Mouse (Mus musculus): ENCODE data around the gene Ifna2.

Gene Ifna2

DNA sequence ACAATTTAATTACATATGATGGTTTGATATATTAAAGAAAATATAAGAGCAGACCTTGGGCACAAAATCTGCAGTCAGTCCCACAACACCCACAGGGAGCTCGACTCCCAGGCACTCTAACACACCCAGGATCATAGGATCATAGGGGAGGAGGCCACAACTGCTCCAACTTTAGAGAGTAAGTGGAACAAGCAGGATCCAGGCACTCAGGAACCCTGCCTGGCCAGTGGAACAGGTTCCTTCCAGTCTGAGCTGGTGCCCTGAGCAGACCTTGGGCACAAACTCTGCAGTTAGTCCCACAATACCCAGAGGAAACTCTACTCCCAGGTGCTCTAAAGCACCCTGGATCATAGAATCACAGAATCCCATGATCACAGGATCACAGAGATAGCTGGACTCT is 28.3 kb downstream of the Ifna2 start:
- DNase-seq (ENCODE audit: extremely low read depth, insufficient read length, low spot score): no peak

DNA sequence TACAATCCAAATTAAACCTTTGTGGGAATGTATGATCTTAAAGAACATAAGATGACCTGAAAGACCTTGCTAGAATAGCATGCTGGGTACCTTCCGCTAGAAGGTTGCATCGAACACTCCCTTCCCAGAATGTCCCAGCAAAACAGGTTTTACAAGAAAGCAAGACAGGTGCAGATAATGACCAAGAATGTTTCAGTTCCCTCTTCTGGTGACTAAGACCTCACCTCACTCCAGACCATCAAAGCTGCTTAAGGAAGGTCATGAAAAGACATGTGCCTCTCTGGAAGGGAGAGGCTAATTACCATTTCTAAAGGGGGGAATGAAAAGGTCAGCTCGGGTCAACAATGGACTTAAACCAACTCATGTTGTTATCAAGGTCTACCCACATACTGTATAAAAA is 30.1 kb downstream of the Ifna2 start:
- DNase-seq (ENCODE audit: extremely low read depth, insufficient read length, low spot score): no peak

DNA sequence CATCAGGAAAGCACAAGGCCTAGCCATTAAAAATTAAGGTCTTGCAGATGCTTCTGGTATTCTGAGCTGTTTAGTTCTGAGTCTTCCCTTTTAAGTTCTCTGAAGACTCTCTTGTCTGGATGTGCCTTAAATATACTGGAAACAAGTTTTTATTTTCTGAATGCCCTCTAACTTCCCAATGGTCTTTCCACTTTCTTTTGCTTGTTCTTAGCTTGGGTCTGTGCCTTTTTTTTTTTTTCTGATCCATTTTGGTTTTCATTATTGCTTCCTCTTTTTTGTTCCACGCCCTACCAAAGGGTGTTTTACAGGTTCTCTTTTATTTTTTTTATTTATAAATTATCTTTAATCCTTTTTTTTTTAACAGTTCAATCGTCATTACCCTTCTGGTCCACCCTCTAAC is 39.4 kb downstream of the Ifna2 start, which contains the start of gene Ifna13:
TSS of gene Ifna13 (minus strand) at position 101 of the 400 bp plus-strand sequence.
- no peak for DNase-seq (ENCODE audit: extremely low read depth, insufficient read length, low spot score)

DNA sequence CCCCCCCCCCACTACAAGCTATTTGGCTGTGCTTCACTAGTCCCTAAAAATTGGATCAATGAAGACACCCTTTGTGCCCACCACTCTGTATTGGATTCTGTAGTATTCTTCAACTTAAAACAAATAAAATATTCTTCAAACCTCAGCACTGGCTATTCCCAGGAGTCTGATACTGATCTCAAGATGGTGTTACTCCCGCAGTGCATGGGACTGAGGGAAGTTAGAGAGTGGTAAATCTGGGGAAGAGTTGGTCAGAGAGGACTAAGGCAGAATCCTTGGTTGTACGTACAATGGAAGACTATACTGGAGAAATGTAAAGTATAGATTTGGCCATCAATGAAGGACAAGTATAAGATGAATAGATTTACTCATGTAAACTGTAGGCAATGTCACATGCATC is 41.2 kb downstream of the Ifna2 start:
- DNase-seq (ENCODE audit: extremely low read depth, insufficient read length, low spot score): peak; percentile 37

DNA sequence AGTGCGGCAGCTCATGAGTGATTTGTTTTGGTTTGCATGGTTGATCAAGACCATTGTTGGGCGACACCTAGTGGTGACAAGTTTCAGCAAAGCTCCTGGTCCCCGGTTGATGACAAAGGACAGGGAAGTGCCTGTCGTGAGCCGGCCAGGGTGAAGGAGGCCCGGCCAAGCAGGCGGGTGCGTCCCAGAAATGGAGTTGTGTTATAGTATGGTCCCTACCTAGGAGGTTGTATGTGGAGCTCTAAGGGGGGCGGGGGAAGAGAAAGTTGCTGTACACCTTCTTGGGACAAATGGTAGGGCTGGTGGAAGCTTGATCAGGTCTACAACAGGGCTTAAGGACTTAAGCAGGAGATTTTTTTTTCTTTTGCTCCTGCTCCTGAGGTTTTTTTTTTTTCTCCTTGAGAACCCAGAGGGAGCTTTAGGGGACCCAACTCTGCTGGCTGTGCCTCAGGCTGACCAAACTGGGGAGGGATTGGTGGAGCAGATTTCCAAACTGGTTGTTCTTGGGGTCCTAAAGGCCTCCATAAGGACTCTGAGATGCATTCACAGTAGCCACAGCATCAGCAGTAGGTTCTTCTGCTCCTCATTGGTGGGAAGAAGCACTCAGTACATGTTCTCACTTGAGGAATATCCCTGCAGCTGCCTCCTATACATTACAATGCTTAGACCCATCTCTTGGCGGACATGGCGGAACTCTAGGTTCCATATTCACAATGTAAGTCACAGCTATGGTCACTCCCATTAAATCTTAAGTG is 42.5 kb downstream of the Ifna2 start:
- peak; percentile 93 for DNase-seq (ENCODE audit: extremely low read depth, insufficient read length, low spot score)

DNA sequence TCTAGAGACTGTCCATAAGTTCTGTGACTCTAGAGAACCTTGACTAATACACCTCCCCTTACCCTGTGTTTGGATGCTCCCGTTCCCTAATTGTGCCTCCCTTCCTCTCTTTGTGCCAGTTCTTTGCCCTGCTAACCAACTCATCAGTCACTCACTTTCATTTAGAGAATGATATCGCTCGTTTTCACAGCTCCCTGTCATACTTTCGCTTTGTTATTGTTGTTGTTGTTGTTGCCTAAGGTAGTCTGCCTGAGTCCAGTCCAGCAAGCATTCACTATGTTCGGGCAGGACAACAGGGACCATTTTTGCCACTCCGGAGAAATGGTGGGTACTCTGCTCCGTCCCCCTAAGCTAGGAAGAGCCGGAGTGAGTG is 43.0 kb downstream of the Ifna2 start:
- DNase-seq (ENCODE audit: extremely low read depth, insufficient read length, low spot score): no peak

DNA sequence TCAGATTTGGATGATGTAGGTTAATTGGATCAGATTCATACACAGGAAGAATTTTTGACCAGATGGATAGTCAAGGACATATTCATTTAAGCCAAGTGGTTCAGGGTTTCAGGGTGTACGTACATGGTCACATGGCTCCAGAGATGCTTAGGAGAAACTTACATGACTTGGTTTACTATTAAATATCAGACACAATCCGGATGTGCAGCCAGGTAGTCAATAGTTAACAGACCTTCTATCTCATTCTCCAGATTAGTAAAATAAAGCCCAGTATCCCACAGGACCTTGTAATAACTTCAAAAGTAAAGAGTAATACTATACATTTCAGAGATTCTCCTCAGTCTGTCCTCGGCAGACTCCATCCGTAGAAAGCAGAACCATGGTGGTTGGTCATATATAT is 49.4 kb downstream of the Ifna2 start, which contains the start of gene C87499:
TSS of gene C87499 (minus strand) at position 101 of the 400 bp plus-strand sequence.
- no peak for DNase-seq (ENCODE audit: extremely low read depth, insufficient read length, low spot score)

Data from 3134 (cell line).